Mouse (Mus musculus): ENCODE data around the gene Grb10. TPM values are rescaled to one million over a fixed set of nuclear protein-coding genes. Genes with fewer than 3 reads are reported as not detected.

Gene Grb10
- polyA plus RNA-seq, 1 experiment from 2014 or later, result 39.4 TPM

- no peak for ATAC-seq (ENCODE audit: low read depth)
- Histone ChIP-seq H3K36me3 (ENCODE audit: control insufficient read depth, insufficient read depth, low read length) (no peaks in the 10 kb centered on the region), H3K9me3 (ENCODE audit: control insufficient read depth, low read length) (no peaks in the 10 kb centered on the region), H3K27me3 (ENCODE audit: control insufficient read depth, insufficient read depth, low read length) (no peaks in the 10 kb centered on the region), H3K4me3 (ENCODE audit: low read depth, low read length) (no peak overlapping the region), H3K4me2 (ENCODE audit: low read depth, low read length) (no peak overlapping the region), H3K4me1 (ENCODE audit: control insufficient read depth, insufficient read depth, low read length) (no peaks in the 10 kb centered on the region), H3K27ac (ENCODE audit: low read depth, low read length) (no peak overlapping the region), H3K9ac (replicated peaks; ENCODE audit: low read depth, low read length) (no peak overlapping the region)
- 75% methylated on average over 3 of the region's 3 CpGs for WGBS
Measured at GRCm38 (mm10) chr11:11888051-11888450, 150.4 kb downstream of the Grb10 start.

GRCm38 (mm10) chr11:11886403-11886998 lies 152.0 kb downstream of the Grb10 start:
- Histone ChIP-seq H3K4me1 (ENCODE audit: control insufficient read depth, insufficient read depth, low read length) (no peaks in the 10 kb centered on the region), H3K27ac (ENCODE audit: low read depth, low read length) (no peak overlapping the region), H3K36me3 (ENCODE audit: control insufficient read depth, insufficient read depth, low read length) (no peaks in the 10 kb centered on the region), H3K9me3 (ENCODE audit: control insufficient read depth, low read length) (no peaks in the 10 kb centered on the region), H3K4me3 (ENCODE audit: low read depth, low read length) (no peak overlapping the region), H3K4me2 (ENCODE audit: low read depth, low read length) (no peak overlapping the region), H3K9ac (replicated peaks; ENCODE audit: low read depth, low read length) (no peak overlapping the region), H3K27me3 (ENCODE audit: control insufficient read depth, insufficient read depth, low read length) (no peaks in the 10 kb centered on the region)
- no peak for ATAC-seq (ENCODE audit: low read depth)
- 63% methylated on average over 4 of the region's 4 CpGs for WGBS

GRCm38 (mm10) chr11:11885921-11886320 lies 152.6 kb downstream of the Grb10 start:
- no peak for ATAC-seq (ENCODE audit: low read depth)
- Histone ChIP-seq H3K27me3 (ENCODE audit: control insufficient read depth, insufficient read depth, low read length) (no peaks in the 10 kb centered on the region), H3K4me1 (ENCODE audit: control insufficient read depth, insufficient read depth, low read length) (no peaks in the 10 kb centered on the region), H3K36me3 (ENCODE audit: control insufficient read depth, insufficient read depth, low read length) (no peaks in the 10 kb centered on the region), H3K4me3 (ENCODE audit: low read depth, low read length) (no peak overlapping the region), H3K9me3 (ENCODE audit: control insufficient read depth, low read length) (no peaks in the 10 kb centered on the region), H3K4me2 (ENCODE audit: low read depth, low read length) (no peak overlapping the region), H3K27ac (ENCODE audit: low read depth, low read length) (no peak overlapping the region), H3K9ac (replicated peaks; ENCODE audit: low read depth, low read length) (no peak overlapping the region)
- 10% methylated on average over 3 of the region's 3 CpGs for WGBS

- 67% methylated on average over 4 of the region's 4 CpGs for WGBS
- Histone ChIP-seq H3K4me1 (ENCODE audit: control insufficient read depth, insufficient read depth, low read length) (no peaks in the 10 kb centered on the region), H3K36me3 (ENCODE audit: control insufficient read depth, insufficient read depth, low read length) (no peaks in the 10 kb centered on the region), H3K27me3 (ENCODE audit: control insufficient read depth, insufficient read depth, low read length) (no peaks in the 10 kb centered on the region), H3K4me2 (ENCODE audit: low read depth, low read length) (no peak overlapping the region), H3K9me3 (ENCODE audit: control insufficient read depth, low read length) (no peaks in the 10 kb centered on the region), H3K27ac (ENCODE audit: low read depth, low read length) (no peak overlapping the region), H3K4me3 (ENCODE audit: low read depth, low read length) (no peak overlapping the region), H3K9ac (replicated peaks; ENCODE audit: low read depth, low read length) (no peak overlapping the region)
- no peak for ATAC-seq (ENCODE audit: low read depth)
Measured at GRCm38 (mm10) chr11:11885246-11885643, 153.2 kb downstream of the Grb10 start.

GRCm38 (mm10) chr11:11884533-11885245 lies 153.8 kb downstream of the Grb10 start:
- no peaks in the 10 kb centered on the region for H3K36me3 ChIP-seq (ENCODE audit: control insufficient read depth, insufficient read depth, low read length)
- 38% methylated on average over 11 of the region's 11 CpGs for WGBS
- no peak overlapping the region for H3K4me3 ChIP-seq (ENCODE audit: low read depth, low read length)
- H3K4me1 ChIP-seq (ENCODE audit: control insufficient read depth, insufficient read depth, low read length), result no peaks in the 10 kb centered on the region
- no peak overlapping the region for H3K4me2 ChIP-seq (ENCODE audit: low read depth, low read length)
- H3K9ac ChIP-seq (replicated peaks; ENCODE audit: low read depth, low read length), result no peak overlapping the region
- H3K9me3 ChIP-seq (ENCODE audit: control insufficient read depth, low read length), result no peaks in the 10 kb centered on the region
- H3K27ac ChIP-seq (ENCODE audit: low read depth, low read length), result no peak overlapping the region
- H3K27me3 ChIP-seq (ENCODE audit: control insufficient read depth, insufficient read depth, low read length), result no peaks in the 10 kb centered on the region
- ATAC-seq (ENCODE audit: low read depth), result no peak

GRCm38 (mm10) chr11:11881783-11882155 lies 156.7 kb downstream of the Grb10 start:
- no peak overlapping the region for H3K27ac ChIP-seq (ENCODE audit: low read depth, low read length)
- 0 out of 2 replicates have a peak, but pooled peaks cover 5% of the 10 kb centered on the region for H3K4me1 ChIP-seq (ENCODE audit: control insufficient read depth, insufficient read depth, low read length)
- H3K9me3 ChIP-seq (ENCODE audit: control insufficient read depth, low read length), result no peaks in the 10 kb centered on the region
- H3K27me3 ChIP-seq (ENCODE audit: control insufficient read depth, insufficient read depth, low read length), result no peaks in the 10 kb centered on the region
- no peak overlapping the region for H3K9ac ChIP-seq (replicated peaks; ENCODE audit: low read depth, low read length)
- H3K4me2 ChIP-seq (ENCODE audit: low read depth, low read length), result no peak overlapping the region
- ATAC-seq (ENCODE audit: low read depth), result no peak
- H3K4me3 ChIP-seq (ENCODE audit: low read depth, low read length), result no peak overlapping the region
- WGBS, result 9% methylated on average over 1 of the region's 1 CpGs
- H3K36me3 ChIP-seq (ENCODE audit: control insufficient read depth, insufficient read depth, low read length), result no peaks in the 10 kb centered on the region

GRCm38 (mm10) chr11:11881026-11881782 lies 157.3 kb downstream of the Grb10 start:
- no peaks in the 10 kb centered on the region for H3K9me3 ChIP-seq (ENCODE audit: control insufficient read depth, low read length)
- WGBS, result 31% methylated on average over 13 of the region's 13 CpGs
- H3K4me1 ChIP-seq (ENCODE audit: control insufficient read depth, insufficient read depth, low read length), result 0 out of 2 replicates have a peak, but pooled peaks cover 5% of the 10 kb centered on the region
- no peak overlapping the region for H3K4me2 ChIP-seq (ENCODE audit: low read depth, low read length)
- H3K36me3 ChIP-seq (ENCODE audit: control insufficient read depth, insufficient read depth, low read length), result no peaks in the 10 kb centered on the region
- H3K27ac ChIP-seq (ENCODE audit: low read depth, low read length), result no peak overlapping the region
- no peak overlapping the region for H3K4me3 ChIP-seq (ENCODE audit: low read depth, low read length)
- no peak for ATAC-seq (ENCODE audit: low read depth)
- H3K9ac ChIP-seq (replicated peaks; ENCODE audit: low read depth, low read length), result no peak overlapping the region
- H3K27me3 ChIP-seq (ENCODE audit: control insufficient read depth, insufficient read depth, low read length), result no peaks in the 10 kb centered on the region
